Mouse (Mus musculus): ENCODE data around the gene St6galnac3.

Gene St6galnac3

GRCm38 (mm10) chr3:153580136-153580535 lies 144.8 kb downstream of the St6galnac3 start:
- no peak for DNase-seq

- DNase-seq: no peak
Observed at GRCm38 (mm10) chr3:153577286-153577685, 147.7 kb downstream of the St6galnac3 start.

GRCm38 (mm10) chr3:153571152-153571551 lies 153.8 kb downstream of the St6galnac3 start:
- peak; percentile 83 for DNase-seq

- DNase-seq: no peak
Observed at GRCm38 (mm10) chr3:153568815-153569214, 156.2 kb downstream of the St6galnac3 start.

- DNase-seq: peak; percentile 49
Observed at GRCm38 (mm10) chr3:153567913-153568312, 157.1 kb downstream of the St6galnac3 start.

- DNase-seq: no peak
Observed at GRCm38 (mm10) chr3:153567512-153567911, 157.5 kb downstream of the St6galnac3 start.

GRCm38 (mm10) chr3:153566100-153566499 lies 158.9 kb downstream of the St6galnac3 start:
- no peak for DNase-seq

- DNase-seq: no peak
Observed at GRCm38 (mm10) chr3:153560897-153561296, 164.1 kb downstream of the St6galnac3 start.

- no peak for DNase-seq
Observed at GRCm38 (mm10) chr3:153559586-153559985, 165.4 kb downstream of the St6galnac3 start.

- no peak for DNase-seq
Observed at GRCm38 (mm10) chr3:153556621-153557020, 168.4 kb downstream of the St6galnac3 start.

- DNase-seq: no peak
Observed at GRCm38 (mm10) chr3:153553712-153554111, 171.3 kb downstream of the St6galnac3 start.

- no peak for DNase-seq
Observed at GRCm38 (mm10) chr3:153553226-153553625, 171.7 kb downstream of the St6galnac3 start.

- DNase-seq: no peak
Observed at GRCm38 (mm10) chr3:153546936-153547683, 177.9 kb downstream of the St6galnac3 start.

- no peak for DNase-seq
Observed at GRCm38 (mm10) chr3:153539851-153540250, 185.1 kb downstream of the St6galnac3 start.

GRCm38 (mm10) chr3:153538396-153538795 lies 186.6 kb downstream of the St6galnac3 start:
- no peak for DNase-seq

GRCm38 (mm10) chr3:153537435-153537834 lies 187.5 kb downstream of the St6galnac3 start:
- no peak for DNase-seq

- no peak for DNase-seq
Observed at GRCm38 (mm10) chr3:153536260-153536659, 188.7 kb downstream of the St6galnac3 start.

- no peak for DNase-seq
Observed at GRCm38 (mm10) chr3:153529174-153529573, 195.8 kb downstream of the St6galnac3 start.

- DNase-seq: no peak
Observed at GRCm38 (mm10) chr3:153525151-153525768, 199.7 kb downstream of the St6galnac3 start.

- DNase-seq: no peak
Observed at GRCm38 (mm10) chr3:153516848-153517247, 208.1 kb downstream of the St6galnac3 start.

- no peak for DNase-seq
Observed at GRCm38 (mm10) chr3:153513501-153514060, 211.4 kb downstream of the St6galnac3 start.

- no peak for DNase-seq
Observed at GRCm38 (mm10) chr3:153512545-153512944, 212.4 kb downstream of the St6galnac3 start.

GRCm38 (mm10) chr3:153511151-153511580 lies 213.8 kb downstream of the St6galnac3 start:
- DNase-seq: no peak

- no peak for DNase-seq
Observed at GRCm38 (mm10) chr3:153510048-153510630, 214.8 kb downstream of the St6galnac3 start.
